Mouse (Mus musculus): ENCODE results near the gene Sash1.

Sash1 gene

DNA sequence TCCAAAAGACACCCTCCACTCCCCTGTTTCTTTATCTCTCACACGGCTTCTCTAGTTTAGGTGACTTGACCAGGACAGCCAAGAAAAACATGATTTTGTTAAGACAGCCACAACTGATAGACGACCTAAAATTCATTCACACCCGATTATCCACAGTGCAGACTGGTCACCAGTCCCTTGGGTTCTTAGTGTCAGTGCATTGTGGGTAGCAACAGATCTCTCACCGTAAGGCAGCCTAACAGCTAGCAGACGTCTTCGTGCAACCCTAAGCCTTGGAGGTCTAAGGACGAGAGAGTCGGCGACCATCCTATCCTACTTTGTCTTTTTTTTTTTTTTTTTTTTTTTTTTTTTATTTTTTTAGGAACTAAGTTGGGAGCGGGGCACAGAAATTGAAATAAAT is 34.2 kb downstream of the Sash1 start:
- DNase-seq (ENCODE audit: low spot score) = no peak

DNA sequence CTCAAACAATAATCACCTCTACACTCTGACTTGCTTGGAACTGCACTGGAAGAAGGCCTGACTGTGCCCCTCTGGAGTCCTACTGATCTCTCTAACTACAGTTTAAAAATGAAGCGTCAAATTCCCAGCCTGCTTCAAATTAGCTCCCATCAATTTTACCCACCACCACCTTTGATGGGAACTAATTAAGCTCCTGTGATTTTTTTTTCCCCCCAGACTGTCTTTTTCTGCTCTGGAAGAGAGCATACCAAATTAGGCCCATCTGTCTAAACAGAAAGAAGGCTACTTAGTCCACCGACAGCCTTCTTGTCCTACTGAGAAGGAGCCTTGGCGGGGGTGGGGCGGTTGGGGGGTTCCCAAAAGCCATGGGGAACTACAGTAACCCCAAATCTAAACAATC is 37.9 kb downstream of the Sash1 start:
- DNase-seq (ENCODE audit: low spot score) = peak; percentile 48

DNA sequence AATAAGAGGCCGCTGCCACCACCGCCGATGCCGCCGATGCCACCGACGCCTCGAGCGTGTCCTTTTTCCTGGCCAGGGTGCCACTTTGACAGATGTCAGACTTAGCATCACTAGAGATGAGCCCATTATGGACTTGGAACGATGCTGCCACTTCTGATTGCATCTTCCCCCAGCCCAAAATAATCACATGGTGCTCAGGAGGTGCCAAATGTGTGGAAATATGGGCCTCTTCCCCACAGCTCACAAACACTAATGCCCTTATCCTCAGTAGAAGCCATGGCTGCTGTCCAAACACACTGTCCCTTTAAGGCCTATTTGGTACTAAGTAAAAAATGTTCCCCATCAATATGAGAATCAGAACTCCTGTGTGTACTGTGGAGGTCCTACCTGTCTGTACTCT is 39.6 kb downstream of the Sash1 start:
- DNase-seq (ENCODE audit: low spot score) = no peak

- no peak for DNase-seq (ENCODE audit: low spot score)
Observed at GRCm38 (mm10) chr10:8845230-8845770, 40.6 kb downstream of the Sash1 start.

GRCm38 (mm10) chr10:8839956-8840355 is 45.9 kb downstream of the Sash1 start:
- no peak for DNase-seq (ENCODE audit: low spot score)

DNA sequence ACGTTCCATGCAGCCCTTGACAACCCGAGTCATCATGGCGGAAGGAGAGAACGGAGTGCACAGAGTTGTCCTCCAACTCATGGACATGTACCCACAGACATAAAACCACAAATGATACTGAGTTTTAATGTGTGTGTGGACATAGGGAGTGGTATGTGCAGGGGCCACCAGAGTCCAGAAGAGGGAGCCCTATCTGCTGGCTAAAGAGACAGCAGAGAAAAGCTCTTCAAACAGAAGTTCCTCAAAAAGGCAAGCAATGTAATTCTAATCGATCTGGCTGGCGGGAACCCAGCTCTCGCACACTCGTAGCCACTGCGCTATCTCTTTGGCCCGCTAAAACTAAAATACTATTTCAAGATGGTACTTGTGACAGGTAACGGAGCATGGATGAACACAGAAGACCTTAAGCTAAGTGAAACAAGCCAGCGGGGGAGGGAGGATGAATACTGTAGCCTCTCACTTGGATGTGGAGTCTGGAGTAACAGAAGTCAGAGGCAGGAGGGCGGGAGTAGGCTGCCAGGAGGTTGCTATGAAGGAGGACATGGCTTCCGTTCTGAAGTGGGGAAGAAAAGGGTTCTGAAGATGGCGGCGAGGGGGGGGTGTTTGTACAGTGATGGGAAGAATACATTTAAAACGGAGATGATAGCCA is 51.9 kb downstream of the Sash1 start:
- DNase-seq (ENCODE audit: low spot score) = no peak

GRCm38 (mm10) chr10:8826303-8826702 is 59.6 kb downstream of the Sash1 start:
- DNase-seq (ENCODE audit: low spot score) = no peak

DNA sequence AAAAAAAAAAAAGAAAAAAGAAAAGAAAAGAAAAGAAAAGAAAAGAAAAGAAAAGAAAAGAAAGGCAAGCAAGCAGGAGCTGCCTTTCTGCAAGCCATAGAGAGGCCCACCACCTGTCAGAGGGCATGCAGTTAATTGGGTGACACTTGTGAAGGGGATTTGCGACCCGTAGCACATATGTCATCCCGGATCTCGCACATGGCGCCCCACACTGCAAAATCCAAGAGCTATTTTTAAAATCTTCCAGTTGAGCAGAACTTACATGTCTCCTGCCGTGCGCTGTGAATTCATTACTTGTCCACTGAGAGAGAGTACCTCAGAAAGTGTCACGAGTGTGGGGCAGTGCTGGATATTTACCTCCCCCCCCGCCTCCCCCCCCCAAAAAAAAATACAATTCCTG is 60.0 kb downstream of the Sash1 start:
- no peak for DNase-seq (ENCODE audit: low spot score)

DNA sequence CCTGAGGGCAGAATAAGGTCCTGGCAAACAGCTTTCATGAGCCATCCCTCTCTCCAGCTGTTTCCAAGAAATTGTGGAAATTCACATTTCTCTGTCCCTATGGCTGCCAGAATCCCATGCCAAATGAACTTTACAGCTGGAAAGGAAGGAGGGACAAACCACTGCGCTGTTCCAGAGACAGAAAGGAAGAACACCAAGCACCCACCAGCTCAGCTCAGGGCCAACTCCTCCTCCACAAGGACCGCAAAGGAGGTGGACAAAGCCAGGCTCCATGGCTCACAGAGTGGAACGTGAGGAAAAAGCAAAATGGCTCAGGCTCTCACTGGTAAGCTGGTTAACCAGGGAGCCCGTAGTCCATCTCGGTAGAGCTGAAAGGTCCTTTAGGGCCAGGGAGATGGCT is 67.8 kb downstream of the Sash1 start:
- no peak for DNase-seq (ENCODE audit: low spot score)

- peak; percentile 66 for DNase-seq (ENCODE audit: low spot score)
Observed at GRCm38 (mm10) chr10:8813984-8814578, 71.8 kb downstream of the Sash1 start.

GRCm38 (mm10) chr10:8813259-8813658 is 72.6 kb downstream of the Sash1 start:
- no peak for DNase-seq (ENCODE audit: low spot score)

- DNase-seq (ENCODE audit: low spot score) = no peak
Observed at GRCm38 (mm10) chr10:8812807-8813206, 73.1 kb downstream of the Sash1 start.

- no peak for DNase-seq (ENCODE audit: low spot score)
Observed at GRCm38 (mm10) chr10:8811261-8812039, 74.4 kb downstream of the Sash1 start.

DNA sequence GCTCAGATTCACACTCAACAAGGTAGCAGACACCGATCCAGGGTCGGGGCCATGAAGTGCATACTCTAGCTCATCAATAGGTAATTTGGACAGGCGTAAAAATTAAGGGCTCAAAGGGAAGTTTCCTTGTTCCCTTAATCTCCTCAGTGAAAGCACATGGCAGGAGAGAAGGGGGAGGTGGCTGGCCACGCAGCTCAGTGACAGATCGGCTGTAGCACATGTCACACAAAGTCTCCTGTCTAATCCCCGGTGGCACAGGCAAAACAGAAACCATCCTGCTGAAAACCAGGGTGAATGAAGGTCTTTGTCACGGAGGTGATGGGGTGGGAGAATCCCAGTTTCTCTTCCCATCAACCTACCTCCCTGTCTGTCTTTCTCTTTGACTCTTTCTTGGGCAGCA is 75.4 kb downstream of the Sash1 start:
- no peak for DNase-seq (ENCODE audit: low spot score)

GRCm38 (mm10) chr10:8808383-8808782 is 77.5 kb downstream of the Sash1 start:
- DNase-seq (ENCODE audit: low spot score) = no peak

- DNase-seq (ENCODE audit: low spot score) = no peak
Observed at GRCm38 (mm10) chr10:8807581-8807980, 78.3 kb downstream of the Sash1 start.

GRCm38 (mm10) chr10:8805402-8805801 is 80.5 kb downstream of the Sash1 start:
- no peak for DNase-seq (ENCODE audit: low spot score)

DNA sequence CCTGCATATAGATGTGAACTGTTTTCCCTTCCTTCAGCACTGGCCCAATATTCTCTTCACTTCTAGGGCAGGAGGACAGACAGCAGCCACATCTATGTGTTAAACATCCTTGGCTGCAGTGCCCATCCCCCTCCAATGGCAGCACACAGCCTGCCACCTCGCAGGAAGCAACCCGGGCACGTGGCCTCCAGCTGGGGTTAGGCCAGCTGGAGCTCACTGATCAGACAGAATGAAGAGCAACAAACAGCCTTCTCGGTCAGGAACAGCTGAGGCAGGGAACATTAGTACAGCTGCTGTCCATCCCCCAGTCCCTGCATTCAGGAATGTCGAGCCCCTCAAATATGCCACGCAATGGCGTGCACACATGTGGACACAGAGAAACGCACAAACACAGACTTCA is 81.6 kb downstream of the Sash1 start:
- DNase-seq (ENCODE audit: low spot score) = peak; percentile 65

DNA sequence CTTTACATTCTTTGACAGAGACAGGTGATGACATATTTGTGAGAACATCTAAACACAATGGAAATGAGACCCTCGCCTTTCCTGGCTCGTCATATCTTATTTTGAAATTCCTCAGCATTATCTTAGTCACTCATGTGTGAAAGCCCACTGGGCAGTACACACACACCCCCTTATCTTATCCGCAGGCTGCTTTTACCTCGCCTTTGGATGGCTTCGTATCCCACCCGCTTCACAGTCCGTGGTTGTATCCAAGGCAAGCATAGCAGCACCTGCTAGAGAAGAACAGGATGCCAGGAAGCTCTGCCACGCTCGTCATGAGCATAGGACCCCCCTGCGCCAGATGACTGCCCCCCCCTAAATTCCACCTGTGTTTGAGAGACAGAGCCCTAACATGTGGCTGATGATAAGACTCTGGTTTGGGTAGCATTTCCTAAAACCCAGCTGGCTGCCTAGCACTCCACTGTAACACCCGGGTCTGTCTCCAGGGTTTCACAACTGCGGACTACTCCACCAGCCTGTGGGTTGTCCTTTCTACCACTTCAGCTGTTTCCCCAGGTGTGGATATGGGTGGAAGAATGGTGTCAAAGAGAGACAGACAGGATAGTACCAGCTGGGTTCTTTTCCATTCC is 84.0 kb downstream of the Sash1 start:
- DNase-seq (ENCODE audit: low spot score) = no peak

DNA sequence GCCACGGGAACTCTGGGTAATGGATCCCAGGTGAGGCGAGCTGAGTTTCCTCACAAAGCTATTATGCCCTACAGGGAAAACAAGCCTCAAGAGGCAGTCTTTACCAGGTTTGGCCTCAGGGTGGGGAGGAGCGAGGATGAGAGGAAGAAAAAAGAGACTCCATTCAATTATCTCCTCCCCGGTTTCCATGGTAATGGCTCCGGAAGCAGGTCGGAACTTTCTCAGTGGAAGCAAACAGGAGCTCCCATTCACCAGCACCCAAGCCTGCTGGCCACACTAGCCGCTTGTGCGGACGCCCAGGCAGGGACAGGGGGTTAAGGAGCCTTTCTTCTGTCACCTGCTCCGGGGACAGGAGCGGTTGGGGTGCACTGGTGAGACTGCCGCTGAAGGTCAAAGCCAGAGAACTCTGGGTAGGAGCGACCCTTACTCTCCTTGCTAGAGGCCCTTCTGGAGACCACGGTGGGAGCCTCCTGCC is 84.7 kb downstream of the Sash1 start:
- peak; percentile 64 for DNase-seq (ENCODE audit: low spot score)

- DNase-seq (ENCODE audit: low spot score) = no peak
Observed at GRCm38 (mm10) chr10:8797826-8798225, 88.0 kb downstream of the Sash1 start.

DNA sequence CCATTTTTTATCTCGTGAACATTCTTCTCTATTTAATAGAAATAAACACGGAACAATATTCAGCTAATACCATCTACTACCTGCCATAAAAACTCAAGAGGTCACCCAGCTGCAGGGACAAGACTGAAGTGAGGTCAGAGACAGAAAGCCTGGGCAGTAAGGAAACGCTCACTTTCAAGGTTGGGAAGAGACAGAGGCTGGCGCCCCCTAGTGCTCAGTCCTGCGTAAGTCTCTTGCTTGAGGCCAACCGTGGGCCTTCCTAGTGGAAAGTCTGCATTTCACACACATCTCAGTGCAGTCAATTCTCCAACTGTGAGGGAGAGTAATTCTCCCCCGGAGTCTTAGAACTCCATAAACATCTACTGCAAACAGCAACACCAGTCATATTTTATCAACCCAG is 90.5 kb downstream of the Sash1 start:
- peak; percentile 84 for DNase-seq (ENCODE audit: low spot score)
